Mouse (Mus musculus) lung, postnatal 0 days (tissue): ENCODE data around the gene Rasl10b.

Source experiments
- CTCF ChIP-seq: IDR thresholded peaks from 2 replicates; pipeline ENCODE4 v1.5.1; 2016; ENCODE audit warnings: antibody characterized with exemption, mild to moderate bottlenecking
- EP300 ChIP-seq: IDR thresholded peaks from 2 replicates; pipeline ENCODE4 v1.6.1; 2016; ENCODE audit warnings: antibody characterized with exemption, mild to moderate bottlenecking, control low read depth

- TF ChIP-seq CTCF (no peak), EP300 (no peak)
Observed at GRCm38 (mm10) chr11:83417080-83417479, 8.1 kb downstream of the Rasl10b start.
